Mouse (Mus musculus) c-Kit-positive CD71-negative TER-119-negative erythroid progenitor cells, embryonic 14.5 days (primary cell): ENCODE results near the gene Ntn5.

ENCODE experiments used
- DNase-seq: peaks from one replicate; pipeline ENCODE4 v3.0.0-alpha.2; 2013; ENCODE audit warnings: low read depth

The Ntn5 gene

DNA sequence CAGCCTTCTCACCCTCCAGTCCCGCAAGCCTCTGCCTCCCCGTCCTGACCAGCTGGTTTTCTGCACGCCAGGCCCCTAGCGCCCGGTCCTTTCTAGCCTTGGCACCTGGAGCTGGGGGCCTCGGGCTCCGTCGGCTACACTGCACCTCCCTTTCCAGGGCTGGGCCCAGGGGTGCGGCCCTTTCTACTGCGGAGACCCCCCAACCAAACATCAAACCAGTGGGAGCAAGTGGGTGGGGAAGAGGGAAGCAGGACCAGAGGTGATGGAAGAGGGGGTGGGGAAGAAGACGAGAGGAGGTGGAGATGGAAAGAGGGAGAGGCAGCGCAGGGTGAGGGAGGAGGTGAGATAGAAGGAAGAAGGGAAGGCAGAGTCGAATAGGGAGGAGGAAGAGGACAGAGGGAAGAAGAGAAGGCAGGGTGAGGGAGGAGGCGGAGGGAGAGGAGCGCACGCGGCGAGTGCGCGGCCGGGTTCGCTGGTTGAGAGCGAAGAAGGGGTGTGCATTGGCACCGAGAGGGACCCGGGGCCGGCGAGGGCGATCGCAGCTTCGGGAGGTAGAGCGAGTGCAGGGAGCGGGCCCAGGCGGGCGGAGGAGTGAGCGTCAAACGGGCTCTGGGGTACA lies 15.8 kb downstream of the Ntn5 start, which contains the start of gene Car11:
Gene Car11 (plus strand): TSS at position 321 of the 619 bp plus-strand sequence.
- DNase-seq = no peak

DNA sequence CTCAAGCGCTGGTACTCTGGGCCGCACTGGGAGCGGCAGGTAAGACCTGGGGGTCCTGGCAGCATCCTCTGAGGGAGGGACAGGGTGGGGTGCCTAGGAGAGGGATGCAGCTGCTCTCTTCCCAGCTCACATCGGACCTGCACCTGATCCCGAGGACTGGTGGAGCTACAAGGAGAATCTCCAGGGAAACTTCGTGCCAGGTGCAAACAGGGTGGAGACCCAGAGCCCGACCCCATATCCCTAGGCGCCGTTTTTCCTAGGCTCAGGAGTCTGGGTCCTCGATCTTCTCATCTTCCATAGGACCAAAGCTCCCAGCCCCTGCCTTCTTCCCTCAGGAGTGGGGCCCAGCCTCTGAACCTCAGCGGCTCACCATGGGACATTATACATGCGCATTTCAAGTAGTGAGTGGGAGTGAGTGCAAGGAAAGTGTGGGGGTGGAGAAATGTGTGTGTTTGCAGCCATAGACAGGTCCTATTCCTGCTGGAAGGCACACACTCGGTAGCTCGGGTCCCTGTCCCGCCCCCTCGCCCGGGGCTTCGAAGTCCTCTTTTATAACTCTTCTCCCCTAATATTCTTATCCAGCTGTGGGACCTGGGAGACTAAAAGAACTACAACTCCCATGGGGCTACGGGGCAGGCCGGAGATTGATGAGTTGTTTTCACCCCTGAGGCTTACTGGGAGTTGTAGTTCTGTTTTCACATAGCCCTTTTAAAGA lies 16.6 kb downstream of the Ntn5 start:
- DNase-seq = no peak

DNA sequence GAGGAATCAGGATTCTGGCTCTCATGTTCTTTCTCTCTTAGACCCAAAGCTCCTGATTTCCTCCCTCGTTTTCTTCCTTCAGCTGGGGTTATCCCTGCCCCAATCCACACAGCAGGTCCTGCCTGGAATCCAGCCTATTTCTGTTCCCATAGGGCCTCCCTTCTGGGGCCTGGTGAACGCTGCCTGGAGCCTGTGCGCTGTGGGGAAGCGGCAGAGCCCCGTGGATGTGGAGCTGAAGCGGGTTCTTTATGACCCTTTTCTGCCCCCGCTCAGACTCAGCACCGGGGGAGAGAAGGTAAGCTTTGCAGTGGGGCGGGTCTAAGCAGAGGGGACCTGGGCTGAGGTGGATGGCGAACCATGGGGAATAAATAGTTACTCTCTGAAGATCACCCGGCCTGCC lies 17.2 kb downstream of the Ntn5 start:
- no peak for DNase-seq

DNA sequence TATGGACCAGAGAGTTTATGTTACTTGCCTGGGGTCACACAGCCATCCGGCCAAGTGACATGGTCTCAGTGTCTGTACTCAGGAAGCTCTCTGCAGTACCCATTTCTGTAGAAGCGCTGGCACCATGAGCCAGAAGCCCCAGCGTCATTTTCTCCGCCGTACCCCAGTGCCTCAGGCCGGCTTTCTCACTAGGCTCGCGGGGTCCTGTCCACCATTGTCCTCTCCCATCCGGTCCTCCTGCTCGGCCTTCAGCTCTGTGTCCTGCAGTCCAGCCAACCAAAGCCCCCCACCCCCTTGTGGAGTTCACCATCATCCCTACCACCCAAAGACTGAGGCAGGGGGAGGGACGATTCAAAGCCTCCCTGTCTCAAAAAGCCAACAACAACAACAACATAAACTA lies 17.8 kb downstream of the Ntn5 start:
- no peak for DNase-seq

DNA sequence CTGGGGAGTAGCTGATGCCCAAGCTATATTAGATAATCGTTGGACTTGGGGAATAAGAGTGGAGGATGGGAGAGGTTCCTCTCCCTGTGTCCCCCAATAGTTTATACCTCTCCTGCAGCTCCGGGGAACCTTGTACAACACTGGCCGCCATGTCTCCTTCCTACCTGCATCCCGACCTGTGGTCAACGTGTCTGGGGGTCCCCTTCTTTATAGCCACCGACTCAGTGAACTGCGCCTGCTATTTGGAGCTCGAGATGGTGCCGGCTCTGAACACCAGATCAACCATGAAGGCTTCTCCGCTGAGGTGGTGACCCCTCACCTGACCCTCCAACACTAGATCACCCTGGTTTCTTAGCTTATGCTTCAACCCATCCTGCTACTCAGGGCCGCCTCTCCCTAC lies 18.5 kb downstream of the Ntn5 start:
- DNase-seq = no peak

DNA sequence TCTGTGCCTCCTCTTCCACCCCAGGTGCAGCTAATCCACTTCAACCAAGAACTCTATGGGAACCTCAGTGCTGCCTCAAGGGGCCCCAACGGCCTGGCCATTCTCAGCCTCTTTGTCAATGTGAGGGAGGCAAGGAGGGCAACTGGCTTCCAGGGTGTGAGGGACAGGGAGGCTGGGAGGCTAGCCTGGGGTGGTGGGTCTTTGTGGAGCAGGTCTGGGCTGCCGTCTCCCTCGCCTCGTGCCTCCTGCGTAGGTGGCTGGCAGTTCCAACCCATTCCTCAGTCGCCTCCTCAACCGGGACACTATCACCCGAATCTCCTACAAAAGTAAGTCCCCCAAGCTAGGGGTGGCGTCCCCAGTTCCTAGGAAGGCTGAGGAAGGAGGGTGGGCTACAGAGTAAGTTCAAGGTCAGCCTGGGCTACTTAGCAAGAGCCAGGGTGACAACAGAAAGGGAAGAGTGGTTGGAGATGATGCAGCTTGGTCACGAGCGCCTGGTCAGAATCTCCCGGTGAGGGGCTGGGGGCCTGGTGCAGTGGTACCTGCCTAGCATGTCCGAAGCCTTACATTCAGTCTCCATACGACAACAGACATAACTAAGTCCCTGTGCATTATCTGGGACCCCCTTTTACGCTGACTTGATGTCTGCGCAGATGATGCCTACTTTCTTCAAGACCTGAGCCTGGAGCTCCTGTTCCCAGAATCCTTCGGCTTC lies 19.1 kb downstream of the Ntn5 start:
- no peak for DNase-seq

DNA sequence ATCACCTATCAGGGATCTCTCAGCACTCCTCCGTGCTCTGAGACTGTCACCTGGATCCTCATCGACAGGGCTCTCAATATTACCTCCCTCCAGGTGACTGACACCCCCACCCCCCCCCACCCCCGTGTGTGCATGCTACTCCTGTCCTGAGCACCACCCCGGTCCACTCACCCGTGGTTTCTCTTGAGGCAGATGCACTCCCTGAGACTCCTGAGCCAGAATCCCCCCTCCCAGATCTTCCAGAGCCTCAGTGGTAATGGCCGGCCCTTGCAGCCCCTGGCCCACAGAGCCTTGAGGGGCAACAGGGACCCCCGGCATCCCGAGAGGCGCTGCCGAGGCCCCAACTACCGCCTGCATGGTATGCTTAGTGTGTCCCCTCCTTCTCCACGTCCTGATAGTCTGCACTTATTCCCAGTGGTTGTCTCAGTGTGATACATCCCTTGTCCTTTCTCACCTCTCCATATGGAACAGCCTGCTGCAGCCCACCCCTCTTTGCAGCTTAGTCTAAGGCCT lies 19.8 kb downstream of the Ntn5 start:
- DNase-seq = no peak

DNA sequence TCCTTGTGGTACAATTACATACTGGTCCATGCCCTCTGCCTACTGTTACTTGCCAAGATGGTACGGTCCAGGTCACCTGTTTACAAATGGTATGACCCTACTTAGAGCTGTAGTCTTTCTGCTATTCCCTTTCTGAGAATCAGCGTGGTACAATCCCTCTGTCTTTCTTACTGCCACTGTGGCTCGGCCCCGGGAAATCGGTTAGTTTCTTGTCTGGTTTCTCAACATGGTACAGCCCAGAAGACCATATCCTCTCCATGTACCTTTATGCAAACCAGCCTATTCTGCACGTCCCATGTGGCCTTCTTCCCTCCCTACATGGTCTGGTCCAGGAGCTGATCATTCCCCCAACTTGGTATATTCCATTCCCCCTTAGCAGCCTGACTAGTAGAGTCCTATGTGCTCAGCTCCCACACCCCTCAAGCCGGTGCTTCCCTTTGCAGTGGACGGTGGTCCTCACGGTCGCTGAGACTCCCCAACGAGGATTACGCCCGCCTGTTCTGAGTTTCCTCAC lies 20.3 kb downstream of the Ntn5 start:
- no peak for DNase-seq

DNA sequence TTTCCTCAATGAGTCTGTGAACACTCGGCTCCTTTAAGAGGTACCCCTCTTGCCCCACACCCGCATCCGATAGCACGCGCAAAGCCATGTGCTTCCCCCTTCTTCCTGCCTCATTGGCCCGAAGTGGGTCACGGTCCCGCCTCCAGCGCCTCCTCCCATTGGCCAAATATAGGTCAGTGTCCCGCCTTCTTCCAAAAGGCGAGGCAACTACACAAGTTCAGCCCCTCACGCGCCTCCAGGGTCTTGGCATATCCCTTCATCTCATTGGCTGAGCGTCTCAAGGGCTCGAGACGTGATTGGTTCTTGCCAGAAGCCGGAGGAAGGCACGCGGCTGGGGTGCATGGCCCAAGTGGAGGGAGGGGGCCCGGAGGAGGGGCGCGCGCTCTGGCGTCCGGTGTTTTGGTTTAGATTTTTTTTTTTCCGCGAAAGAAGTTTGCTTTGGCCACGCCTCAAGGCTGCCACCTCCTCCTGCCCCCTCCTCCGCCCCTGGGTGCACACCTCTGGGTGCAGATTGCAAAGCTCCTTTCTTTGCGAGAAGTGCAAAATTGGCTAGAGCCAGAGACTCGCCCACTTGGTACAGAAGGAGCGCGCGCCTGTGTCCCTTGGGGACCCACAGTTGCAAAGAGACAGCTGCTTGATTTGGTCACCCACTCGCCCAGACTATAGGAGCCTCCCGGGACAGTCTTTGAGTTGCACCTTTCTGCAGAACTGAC lies 21.1 kb downstream of the Ntn5 start, which contains the start of gene Dbp:
Gene Dbp (plus strand): TSS at position 359 of the 713 bp plus-strand sequence.
- DNase-seq = peak; percentile 97

DNA sequence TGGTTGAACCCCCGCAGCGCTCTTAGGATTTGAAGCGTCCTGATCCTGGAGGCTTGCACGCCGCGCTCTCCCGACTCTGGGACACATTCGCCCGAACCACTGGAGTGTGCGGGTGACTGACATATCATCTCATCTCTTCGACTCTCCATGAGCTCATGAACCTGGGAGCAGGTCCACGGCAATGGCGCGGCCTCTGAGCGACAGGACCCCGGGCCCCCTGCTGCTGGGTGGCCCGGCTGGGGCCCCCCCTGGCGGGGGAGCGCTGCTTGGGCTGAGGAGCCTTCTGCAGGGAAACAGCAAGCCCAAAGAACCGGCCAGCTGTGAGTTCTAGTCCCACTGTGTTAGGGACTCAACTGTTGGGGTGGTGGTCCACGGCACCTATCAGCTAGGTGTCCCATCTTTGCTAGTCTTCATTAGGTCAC lies 21.6 kb downstream of the Ntn5 start:
- no peak for DNase-seq

DNA sequence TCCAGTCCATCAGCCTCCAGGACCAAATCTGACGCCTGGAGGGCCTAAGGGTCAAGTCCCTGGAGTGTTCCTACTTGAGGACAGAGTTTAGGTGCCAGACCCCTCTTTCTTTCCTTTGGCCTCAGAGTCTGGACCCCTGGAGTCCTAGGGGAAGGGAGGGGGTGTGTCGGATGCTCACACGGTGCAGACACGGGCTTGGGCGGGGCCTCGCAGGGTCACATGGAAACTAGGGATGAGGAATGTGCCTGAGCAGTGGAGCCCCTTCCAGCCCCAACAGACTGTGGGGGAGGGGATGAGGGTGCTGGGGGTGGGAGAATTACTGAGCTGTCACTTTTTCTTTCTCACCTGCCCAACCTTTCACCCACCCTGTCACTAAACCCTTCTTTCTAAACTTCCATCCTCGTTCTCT lies 22.1 kb downstream of the Ntn5 start:
- no peak for DNase-seq

DNA sequence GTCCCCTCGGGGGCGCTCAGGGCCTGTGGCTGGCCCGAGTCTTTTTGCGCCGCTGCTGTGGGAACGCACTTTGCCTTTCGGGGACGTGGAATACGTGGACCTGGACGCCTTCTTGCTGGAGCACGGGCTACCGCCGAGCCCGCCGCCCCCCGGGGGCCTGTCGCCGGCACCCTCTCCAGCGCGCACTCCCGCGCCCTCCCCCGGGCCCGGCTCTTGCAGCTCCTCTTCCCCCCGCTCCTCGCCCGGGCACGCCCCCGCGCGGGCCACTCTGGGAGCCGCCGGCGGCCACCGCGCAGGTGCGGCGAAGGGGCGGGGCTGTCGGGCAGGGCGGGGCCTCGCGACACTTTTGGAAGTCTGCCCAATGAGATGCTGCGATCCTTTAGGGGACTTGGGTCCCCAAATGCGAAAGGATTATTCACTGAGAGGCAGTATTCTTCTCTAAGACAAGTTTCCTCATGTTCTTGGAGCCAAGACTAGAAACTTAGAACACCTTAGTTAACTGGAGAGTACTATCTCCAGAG lies 23.0 kb downstream of the Ntn5 start:
- DNase-seq = peak; percentile 76

DNA sequence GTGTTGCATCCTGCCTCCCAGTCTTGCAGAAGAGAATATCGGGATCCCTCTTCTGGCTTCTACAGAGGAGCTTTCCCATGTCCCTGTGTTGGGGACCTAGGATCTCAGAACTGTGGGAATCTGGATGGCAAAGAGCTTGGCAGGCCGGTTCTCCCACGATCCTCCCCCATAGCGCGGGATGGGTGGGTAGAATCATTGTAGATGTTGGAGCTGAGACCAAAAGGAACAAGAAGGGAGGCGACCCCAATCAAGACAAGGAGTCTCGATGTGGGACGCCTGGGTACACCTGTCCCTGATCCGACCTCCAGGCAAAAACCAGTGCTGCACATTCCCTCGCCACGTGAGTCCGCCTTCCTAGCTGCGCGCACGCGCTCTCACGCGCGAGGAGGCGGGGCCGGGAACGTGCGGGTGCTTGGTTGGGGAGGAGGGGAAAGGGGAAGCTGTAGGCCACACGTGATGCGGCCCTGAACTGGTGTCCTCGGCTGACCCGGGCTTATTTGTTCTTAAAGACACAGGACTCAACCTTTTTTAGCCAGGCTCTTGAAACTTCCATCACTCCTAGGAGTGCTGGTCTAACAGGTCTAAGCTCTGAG lies 23.6 kb downstream of the Ntn5 start:
- DNase-seq = peak; percentile 89

DNA sequence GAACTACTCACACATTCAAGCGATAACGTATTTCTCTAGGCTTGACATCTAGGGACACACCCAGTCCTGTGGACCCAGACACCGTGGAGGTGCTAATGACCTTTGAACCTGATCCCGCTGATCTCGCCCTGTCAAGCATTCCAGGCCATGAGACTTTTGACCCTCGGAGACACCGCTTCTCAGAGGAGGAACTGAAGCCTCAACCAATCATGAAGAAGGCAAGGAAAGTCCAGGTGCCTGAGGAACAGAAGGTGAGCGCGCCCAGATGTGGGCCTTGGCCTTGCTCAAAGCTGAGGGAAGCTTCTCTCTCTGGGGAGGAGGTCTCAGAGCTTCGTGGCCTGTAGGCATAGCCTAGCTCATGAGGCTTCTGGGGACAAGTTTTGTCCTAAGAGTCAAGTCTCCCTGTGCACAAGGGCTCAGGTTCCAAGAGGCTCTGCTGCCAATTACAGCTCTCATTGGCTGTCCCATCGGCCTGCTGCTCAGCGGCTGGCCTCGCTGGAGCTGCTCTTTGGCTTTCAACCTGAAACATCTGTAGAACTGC lies 24.5 kb downstream of the Ntn5 start:
- no peak for DNase-seq

DNA sequence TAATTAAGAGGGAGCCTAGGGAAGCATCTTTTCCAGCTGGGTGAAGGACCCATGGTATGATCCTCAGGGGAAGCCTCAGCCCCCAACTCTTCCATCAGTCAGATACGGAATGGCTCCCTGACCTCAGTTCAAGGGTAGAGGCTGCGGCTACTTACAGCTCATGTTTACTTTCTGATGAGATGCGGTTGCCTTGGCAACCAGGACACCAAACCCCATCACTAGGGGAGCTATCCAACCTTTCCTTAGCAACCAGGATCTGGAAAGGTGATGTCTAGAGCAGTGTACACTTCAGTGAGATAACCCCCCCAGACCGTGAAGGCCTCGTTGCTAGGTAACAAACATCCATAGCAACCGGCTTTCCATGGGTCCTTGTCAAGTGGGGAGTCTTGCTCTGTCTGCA lies 25.2 kb downstream of the Ntn5 start:
- no peak for DNase-seq

DNA sequence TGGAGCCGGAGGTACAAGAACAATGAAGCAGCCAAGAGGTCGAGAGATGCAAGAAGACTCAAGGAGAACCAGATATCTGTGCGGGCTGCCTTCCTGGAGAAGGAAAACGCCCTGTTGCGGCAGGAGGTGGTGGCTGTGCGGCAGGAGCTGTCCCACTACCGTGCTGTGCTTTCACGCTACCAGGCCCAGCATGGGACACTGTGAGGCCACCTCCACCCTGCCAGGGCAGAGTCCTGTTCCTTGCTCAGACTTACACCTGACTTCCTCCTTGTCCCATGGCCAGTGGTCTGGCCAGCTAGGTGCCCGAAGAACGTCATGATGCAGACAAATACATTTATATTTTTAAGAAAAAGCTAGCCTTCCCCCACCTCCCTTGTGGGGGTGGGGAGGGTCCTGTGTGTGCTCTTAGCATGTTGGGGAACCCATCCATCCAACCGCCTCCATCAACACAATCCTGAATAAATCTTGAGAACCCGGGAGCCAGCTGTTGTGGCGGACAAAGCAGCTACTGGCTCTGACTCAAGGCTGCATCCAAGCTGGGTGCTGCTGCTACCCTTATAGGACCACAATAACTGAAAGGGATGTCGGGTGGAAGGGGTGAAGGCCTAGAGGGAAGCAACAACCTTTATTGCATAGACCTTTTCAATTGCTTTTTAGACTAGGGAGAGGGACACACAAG lies 26.0 kb downstream of the Ntn5 start:
- no peak for DNase-seq

DNA sequence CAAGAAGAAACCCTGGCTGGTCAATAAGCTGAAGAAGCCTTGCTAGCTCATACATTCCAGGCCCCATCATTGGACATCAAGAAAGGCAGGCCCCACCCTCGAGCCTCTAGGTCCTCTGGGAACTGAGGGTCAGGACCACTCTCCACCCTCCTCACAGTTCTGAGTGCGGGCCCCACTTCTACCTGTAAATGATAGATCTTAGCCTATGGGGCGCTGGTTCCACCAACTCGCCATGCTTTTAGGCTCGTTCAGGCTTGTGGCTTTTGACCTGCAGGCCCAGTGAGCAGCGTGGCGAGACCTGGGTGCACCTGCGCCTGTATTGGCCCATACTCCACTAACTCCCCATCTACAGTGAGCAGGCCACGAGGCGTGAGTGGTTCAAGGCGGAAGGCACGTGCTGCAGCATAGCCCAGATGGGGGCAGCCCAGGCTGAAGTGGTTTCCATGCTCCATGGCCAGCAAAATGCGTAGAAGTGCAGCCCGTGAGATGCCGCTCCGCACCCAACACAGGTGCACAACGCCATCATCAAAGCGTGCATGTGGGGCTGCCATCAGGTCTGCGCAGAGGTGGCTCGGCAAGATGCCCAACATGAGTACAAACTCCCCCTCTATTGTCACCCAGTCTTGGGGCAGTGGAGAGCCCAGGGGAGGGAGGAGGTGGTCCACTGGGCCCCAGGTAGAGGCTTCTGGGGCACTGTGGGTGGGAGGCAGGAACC lies 26.8 kb downstream of the Ntn5 start:
- DNase-seq = no peak

DNA sequence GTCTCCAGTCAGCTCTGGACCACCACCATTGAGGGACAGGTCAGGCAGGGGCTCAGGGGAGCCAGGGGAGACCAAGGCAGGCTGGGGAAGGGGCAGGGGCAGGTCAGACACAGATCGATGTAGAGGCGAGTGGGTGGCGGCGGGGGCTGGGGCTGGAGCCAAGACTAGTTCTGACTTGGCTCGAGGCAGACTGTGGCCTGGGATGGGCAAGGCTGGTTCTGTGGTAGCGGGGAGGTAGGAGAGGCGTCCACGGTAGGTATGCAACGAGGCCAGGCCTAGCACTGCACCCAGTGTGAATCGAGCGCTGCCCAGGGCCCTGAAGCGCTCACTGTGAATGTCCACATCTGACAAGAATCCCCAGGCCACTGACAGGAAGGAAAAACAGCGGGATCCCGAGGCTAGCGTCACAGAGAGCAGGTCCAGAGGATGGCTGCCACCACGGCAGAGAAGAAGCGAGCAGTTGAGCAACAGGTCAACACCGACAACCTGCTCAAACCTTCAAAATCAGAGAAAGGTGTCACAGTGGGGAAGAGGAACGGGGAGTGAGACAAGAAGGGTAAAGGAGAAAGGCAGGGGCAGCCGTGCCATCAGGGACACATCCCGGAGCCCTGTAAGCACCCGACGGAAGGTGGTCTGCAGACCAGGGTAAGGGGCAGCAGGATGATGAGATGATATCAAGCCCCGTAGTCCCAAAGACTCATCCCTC lies 27.6 kb downstream of the Ntn5 start:
- DNase-seq = no peak
